Mouse (Mus musculus) monocyte, adult 5-6 weeks (primary cell): ENCODE measurements around the gene Bcat2. TPM values are rescaled to one million over a fixed set of nuclear protein-coding genes. Genes with fewer than 3 reads are reported as not detected.

Experiments used
- ATAC-seq: fragments of 153-309, 156-312 bp; replicated peaks from 2 replicates; pipeline ENCODE4 v1.8.0; 2017; ENCODE audit warnings: mild to moderate bottlenecking; ENCODE audit not compliant: low TSS enrichment, insufficient number of reproducible peaks, severe bottlenecking, poor library complexity, low FRiP score
- total RNA-seq: library from RNA; stranded (forward); fragments of 200-1000, 200-491, 200-594 nt; gene quantifications from 3 replicates; pipeline ENCODE4 v1.2.3, GENCODE M21; 2017

Bcat2 gene
- total RNA-seq, 1 experiment from 2014 or later, result 5.1 TPM

DNA sequence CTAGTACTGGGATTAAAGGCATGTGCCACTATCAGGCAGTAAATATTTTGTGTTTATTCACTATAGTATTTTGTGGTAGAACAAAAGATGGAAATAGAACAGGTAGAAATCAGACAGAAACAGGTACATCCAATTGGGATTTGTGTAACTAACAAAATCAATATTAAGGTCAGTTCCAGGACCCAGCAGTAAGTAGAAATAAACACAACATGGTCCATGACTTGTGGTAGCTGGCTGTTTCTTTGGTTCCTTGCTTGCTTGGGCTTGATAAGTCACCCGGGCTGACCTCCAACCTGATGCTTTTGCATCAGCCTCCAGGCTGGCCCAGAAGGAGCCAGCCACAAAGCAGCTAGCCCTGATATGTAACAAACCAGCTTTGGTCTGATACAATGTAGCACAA lies 39.6 kb downstream of the Bcat2 start:
- ATAC-seq, result no peak

DNA sequence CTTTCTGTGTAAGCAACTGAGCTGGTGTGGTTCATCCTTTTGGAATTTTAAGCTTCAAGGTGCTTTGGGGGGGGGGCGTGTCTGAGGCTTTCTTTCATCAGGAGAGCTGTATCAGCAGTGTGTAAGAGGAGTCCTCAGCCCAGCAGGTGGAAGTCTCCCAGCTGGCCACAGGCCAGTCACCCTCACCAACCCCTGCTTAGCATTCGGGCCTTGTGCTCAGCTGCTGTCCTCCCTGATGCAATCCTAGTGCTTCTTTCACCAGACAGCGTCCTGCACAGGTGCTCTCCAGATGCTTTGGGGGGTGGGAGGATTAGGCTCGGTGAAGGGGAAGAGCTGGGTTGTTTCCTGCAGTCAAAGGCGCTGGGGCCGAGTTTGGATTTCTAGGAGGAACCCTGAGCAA lies 46.3 kb downstream of the Bcat2 start:
- ATAC-seq, result no peak

DNA sequence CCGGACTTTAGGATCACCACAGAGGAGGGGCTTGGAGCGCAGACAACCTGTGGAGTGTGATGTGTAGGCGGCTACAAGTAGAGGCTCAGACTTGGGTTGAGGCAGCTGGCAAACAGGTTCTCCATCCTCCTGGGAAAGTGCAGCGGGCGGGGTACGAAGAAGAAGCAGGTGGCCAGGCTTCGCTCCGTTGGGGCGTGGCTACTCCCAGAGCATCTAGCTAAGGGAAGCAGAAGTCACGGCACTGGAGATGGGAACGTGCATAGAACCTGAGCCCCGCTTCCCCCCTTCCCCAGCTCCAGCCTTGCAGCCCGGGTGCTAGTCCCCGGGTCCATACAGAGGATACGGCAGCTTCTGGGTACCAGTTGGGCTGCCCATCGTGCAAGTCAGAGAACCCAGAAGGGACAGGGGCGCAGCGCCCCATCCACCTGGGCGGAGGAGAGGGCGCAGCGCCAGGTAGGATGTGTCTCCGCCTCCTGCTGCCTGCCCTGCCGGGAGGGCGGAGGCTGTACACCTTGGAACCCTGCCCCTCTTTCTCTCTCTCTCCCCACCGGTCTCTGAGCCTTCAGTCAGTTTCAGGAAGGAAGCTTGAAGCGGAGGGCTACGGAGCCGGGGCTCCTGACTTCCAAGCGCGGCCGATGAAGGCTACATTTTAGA lies 47.2 kb downstream of the Bcat2 start, which contains the start of gene Fut1:
Fut1 (plus strand) TSS at position 248 of the 654 bp plus-strand sequence.
- ATAC-seq, result no peak

DNA sequence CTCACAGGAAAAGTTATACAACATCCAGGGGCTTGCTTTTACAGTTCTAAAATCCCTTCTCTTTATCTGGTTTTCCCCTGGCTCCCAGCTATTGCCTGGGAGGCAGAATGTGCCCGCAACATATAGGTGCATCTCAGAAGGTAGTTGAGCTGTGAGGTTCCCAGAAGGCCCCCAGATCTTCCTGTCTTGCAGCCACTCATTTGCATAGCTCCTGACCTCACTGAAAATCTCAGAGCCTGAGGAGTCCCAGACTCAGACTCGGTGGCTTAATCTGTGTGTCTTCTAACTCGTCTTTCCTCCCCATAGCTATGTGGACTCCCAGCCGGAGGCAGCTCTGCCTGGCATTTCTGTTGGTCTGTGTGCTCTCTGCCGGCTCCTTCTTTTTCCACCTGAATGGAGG lies 48.4 kb downstream of the Bcat2 start:
- no peak for ATAC-seq

DNA sequence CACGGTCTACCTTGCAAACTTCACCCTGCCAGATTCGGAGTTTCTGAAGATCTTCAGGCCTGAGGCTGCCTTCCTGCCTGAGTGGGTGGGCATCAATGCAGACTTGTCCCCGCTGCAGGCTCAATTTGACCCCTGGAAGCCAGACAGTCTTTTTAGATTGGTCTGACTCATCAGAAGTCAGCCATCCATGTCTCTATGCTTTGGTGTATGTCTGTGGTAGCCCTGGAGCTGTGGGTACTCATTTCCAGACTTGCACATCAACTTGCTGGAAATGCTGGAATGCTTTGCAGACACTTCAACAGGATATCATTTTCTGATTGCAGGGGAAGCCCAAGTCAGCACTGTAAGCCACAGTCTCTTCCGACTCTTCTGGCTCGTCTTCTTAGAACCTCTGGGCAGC lies 49.6 kb downstream of the Bcat2 start:
- ATAC-seq, result no peak

DNA sequence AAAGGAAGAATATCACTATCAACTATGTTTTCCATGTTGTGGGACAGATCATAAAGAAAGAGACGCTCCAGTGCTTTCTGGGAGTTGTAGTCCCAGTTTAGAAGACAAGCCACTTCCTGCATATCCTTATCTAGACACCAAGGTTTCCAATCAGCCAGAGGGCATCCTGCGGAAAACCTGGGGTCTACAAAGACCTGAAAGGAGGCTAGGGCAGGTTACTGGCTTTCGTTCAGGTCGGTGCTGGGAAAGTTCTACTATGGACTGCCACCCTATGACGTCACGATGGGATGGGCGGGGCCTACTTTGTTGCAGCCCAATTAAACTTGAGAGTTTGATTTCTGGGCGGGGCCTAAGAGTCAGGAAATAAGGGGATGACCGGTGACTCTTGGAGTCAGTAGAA lies 51.5 kb downstream of the Bcat2 start, which contains the start of gene Izumo1:
Izumo1 (plus strand) TSS at position 369 of the 400 bp plus-strand sequence.
- ATAC-seq, result no peak

DNA sequence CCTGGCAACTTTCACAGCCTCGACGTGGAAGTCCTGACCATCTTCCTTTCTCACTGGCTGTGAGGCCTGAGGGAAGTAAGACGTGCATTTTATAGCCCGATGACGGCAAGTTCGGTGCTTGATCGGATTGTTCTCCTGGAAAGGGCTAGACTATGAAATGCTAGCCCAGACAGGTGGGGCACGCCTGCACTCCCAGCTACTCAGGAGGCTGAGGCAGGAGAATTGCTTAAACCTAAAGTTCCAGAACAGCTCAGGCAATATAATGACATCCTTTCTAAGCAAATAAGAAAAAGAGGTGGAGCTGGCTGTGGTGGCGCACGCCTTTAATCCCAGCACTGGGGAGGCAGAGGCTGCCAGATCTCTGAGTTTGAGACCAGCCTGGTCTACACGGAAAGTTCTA lies 53.6 kb downstream of the Bcat2 start:
- ATAC-seq, result no peak

DNA sequence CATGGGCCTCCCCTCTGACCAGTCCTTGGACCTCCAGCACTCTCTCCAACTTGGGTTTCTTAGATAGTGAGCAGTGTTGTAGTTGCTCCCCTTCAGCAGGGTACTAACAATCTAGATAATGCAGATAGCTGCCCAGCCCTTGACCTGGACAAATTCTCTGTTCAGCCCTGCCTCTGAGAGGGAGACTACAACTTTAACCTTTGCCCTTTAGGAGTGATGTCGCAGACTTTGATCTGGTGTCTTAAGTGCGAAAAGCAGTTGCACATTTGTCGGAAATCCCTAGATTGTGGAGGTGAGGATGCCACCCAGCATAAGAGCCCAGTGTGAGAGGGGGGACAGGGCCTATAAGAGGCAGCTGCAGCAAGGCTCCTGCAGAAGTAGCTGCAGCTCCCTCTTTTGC lies 54.8 kb downstream of the Bcat2 start:
- no peak for ATAC-seq

DNA sequence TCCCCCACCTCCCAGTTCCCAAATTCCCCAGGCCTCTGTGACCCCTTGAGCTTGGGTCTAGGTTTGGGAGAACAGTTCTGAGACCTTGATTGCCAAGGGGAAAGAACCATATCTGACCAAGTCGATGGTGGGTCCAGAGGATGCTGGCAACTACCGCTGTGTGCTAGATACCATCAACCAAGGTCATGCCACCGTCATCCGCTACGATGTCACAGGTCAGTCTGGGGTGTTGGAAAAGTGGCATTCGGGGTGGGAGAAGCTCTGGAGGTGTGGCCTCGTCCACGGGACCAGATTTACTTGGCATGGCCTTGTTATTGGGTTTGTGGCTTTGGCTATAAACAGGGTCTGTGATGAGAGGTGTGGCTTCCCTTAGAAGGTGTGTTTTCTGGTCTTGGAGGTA lies 55.5 kb downstream of the Bcat2 start:
- no peak for ATAC-seq

DNA sequence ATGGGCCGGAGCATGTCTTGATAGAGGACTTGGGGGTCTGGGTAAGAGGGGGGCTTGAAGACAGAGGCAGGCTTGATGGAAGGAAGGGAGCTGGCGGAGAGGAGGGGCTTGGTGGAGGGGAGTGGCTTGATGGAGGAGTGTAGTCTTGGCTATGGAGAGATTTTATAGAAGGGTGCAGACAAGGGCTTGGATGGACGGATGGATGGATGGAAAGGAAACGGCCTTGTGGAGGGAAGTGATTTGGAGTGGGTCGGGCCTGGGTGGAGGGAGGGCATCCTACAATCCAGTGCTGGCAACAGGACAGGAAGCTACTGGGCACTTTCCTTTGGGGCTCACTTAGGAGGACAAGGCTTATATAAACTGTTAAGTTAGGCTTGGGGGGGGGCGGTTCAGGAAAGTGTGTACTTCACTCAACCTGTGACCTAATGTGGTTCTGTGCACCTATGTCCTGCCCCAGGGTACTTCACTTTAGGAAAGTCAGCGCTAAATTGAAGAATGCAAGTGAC lies 56.7 kb downstream of the Bcat2 start:
- ATAC-seq, result no peak

DNA sequence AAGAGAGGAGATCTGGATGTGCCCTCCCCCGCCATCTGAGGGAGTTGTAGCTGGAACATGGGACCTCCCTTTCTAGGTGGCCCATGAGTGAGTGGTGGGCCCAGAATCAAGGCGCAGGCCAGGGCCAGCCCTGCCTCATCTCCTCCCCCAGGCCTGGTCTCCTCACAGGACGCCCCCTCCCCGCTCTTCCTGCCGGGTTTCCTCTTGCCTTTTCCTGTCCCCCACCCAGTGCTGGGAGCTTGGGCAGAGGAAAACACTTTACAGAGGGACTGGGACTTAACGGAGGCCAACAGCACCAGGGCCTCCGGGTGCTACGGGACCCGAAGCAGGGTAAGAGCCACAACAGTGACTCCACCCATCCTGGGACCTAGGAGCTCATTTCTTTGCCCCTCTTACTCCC lies 57.3 kb downstream of the Bcat2 start, which contains the start of gene Rasip1:
Rasip1 (plus strand) TSS at position 228 of the 400 bp plus-strand sequence.
- no peak for ATAC-seq

DNA sequence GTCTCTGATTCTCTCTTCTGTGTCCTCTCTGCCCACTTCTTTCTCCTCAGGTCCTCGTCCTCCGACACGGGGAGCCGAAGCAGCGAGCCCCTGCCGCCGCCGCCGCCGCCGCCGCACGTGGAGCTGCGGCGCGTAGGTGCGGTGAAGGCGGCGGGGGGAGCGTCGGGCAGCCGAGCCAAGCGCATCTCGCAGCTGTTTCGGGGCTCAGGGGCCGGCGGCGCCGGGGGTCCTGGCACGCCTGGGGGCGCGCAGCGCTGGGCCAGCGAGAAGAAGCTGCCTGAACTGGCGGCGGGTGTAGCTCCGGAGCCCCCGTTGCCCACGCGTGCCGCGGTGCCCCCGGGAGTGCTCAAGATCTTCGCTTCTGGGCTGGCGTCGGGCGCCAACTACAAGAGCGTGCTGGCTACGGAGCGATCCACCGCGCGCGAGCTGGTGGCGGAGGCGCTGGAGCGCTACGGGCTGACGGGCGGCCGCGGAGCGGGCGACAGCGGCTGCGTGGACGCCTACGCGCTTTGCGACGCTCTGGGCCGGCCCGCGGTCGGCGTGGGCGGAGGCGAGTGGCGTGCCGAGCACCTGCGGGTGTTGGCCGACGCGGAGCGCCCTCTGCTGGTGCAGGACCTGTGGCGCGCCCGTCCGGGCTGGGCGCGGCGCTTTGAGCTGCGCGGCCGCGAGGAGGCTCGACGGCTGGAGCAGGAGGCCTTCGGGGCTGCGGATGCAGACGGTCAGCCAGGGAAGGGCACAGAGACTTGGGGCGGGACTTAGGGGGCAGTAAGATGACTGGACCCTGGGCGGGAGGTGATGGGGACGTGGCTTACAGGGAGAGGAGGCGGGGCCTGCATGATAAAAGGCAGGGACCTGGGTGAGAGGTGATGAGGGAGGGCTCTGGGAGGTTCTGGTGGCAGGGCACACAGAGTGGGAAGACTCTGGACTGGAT lies 58.7 kb downstream of the Bcat2 start:
- peak; percentile 63 for ATAC-seq

DNA sequence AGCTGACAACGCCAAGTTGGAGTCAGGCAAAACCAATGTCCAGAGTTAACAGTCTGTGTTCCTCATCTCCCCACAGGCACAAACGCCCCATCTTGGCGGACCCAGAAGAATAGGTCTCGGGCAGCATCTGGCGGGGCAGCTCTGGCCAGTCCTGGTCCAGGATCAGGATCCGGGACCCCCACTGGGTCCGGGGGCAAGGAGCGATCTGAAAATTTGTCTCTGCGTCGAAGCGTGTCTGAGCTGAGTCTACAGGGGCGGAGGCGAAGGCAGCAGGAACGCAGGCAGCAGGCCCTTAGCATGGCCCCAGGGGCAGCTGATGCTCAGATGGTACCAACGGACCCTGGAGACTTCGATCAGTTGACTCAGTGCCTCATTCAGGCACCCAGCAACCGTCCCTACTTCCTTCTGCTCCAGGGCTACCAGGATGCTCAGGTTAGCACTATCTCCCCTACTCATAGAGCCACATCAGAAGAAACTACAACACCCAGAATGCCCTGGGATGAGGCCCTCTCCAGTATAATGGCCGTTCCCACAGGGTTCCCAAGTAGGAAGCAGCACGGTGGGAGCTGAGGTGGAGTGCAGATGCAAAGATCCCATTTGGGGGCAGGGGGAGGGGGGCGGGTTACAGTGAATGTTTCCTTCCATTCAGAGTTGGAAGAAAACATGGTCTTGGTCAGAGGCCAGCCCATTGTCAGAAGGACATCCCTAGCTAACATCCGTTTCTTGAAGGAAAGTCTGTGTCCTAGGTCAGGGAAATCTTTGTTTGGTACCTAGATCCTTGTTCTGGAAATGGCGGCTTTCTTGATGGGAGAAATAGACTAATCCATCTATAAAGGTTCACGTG lies 60.3 kb downstream of the Bcat2 start:
- no peak for ATAC-seq

DNA sequence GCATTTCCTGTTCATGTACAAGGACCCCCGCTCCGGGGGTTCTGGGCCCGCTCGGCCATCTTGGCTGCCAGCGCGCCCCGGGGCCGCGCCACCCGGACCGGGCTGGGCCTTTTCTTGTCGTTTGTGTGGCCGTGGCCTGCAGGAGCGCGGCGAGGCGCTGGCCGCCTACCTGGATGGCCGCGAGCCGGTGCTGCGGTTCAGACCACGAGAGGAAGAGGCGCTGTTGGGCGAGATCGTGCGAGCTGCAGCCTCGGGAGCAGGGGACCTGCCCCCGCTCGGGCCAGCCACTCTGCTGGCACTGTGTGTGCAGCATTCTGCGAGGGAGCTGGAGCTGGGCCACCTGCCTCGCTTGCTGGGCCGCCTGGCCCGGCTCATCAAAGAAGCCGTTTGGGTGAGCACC lies 62.5 kb downstream of the Bcat2 start:
- ATAC-seq, result no peak

DNA sequence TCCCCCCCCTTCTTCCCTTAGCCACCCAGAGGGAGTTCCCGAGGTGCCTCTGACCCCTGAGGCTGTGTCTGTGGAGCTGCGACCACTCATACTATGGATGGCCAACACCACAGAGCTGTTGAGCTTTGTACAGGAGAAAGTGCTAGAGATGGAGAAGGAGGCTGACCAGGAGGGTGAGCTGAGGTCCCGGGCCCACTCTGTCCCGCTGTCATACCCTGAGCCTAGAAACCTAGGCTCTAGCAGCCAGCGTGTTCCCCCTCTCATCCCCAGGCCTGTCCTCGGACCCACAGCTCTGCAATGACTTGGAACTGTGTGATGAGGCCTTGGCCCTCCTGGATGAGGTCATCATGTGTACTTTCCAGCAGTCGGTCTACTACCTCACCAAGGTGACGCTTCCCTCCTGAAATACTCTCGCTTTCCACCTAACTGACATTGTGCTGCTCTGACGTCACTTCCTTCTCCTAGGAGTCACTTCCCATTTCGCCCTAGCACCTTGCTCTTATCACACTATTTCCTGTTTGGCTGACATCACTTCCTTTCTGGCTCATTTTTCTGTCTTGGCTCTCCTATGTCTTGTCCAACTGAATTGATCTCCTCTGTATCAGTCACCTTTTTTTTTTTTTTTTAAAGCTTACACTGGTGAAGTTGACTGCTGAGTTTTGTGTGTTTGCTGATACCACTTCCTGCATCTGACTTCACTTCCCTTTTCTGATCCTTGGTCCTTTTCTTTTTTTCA lies 65.2 kb downstream of the Bcat2 start:
- ATAC-seq, result peak; percentile 88

DNA sequence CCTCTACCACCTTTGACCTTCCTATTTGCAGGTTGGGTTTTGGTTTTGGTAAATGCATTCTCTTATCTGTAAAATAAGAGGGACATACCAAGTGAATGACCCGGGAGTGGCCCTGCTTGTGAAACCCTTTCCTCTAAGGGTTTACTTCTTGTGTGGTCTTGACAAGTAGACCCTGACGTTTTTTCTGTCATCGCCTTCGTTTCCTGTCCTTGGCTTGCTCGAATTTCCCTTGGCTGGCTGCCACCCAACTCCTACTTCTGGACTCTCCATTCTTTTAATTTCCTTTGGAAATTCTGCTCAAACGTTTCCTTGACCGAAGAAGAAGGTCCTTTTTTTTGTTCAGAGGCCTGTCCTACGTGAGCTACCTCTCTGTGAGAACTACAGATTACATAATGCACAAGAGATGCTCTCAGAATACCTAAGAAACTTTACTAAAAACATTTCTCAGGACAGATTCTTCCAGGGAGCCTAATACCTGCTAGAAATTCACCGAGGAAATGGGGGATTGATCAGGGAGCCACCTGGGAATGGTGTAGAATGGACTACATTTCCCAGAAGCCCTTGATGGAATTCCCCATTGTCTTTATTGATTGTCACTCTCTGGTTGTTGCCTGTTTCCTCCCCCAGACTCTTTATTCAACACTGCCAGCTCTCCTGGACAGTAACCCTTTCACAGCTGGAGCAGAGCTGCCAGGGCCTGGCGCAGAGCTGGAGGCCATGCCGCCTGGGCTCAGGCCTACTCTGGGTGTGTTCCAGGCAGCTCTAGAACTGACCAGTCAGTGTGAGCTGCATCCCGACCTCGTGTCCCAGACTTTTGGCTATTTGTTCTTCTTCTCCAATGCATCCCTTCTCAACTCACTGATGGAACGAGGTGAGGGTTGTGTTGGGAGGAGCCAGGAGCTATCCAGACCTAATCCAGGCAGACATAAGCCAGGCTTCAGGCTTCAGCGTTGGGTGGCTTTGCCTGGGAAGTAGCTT lies 66.0 kb downstream of the Bcat2 start:
- ATAC-seq, result no peak

DNA sequence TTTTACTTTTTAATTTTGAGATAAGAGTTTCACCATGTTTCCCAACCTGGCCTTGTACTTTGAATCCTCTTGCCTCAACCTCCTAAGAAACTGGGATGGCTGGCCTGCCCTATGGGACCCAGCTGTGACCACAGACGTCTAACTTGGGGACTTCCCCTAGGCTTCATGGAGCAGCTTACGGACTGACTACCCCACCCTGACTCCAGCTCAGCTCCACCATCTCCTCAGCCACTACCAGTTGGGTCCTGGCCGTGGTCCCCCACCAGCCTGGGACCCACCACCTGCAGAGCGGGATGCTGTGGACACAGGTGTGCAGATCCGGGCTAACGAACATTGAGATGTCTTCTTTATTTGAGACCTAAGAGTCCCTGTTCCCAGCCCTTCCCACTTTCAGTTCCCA lies 67.8 kb downstream of the Bcat2 start:
- no peak for ATAC-seq
